Mouse (Mus musculus) MEL-GATA-1-ER (cell line): ENCODE data around the gene Gabarapl2.
A peak's percentile ranks its signal among the peaks of the same experiment; 100 is the strongest.

Experiments
- DNase-seq: peaks from one replicate; pipeline ENCODE4 v3.0.0-alpha.2; 2012; ENCODE audit warnings: low read depth; ENCODE audit errors: extremely low read depth

Gene Gabarapl2

DNA sequence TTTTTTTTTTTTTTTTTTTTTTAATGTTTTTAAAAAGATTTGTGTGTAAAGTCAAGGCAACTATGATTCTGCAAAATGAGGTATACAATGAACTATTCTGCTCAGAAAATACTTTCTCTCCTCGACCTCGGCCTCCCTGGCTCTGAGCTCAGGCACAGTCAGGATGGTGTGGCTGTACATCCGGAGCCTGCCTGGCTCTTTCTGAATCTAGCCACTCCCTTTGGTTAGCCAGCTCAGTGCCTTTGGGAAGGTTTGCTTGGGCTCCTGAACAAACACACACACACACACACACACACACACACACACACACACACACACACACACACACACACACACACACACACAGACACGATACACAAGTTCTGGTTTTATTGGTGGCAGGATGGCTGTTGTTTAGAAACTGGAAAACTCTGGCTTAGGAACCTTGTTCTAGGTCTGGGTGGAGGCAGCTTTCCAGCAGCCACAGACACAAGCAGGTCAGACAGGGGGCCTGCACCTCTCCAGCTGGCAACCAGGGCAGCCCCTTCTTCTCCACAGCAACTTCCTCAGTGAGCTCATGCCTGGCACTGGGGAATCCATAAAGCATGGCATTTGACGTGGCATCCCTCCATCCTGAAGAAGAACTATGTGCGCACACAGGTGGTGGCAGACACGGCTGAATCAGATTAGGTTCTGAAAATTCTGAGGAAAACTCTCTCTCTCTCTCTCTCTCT is 24.5 kb downstream of the Gabarapl2 start:
- DNase-seq: no peak

- DNase-seq: peak; percentile 24
Measured at GRCm38 (mm10) chr8:111967246-111967870, 26.9 kb downstream of the Gabarapl2 start.

- no peak for DNase-seq
Measured at GRCm38 (mm10) chr8:111968541-111968940, 28.0 kb downstream of the Gabarapl2 start.

DNA sequence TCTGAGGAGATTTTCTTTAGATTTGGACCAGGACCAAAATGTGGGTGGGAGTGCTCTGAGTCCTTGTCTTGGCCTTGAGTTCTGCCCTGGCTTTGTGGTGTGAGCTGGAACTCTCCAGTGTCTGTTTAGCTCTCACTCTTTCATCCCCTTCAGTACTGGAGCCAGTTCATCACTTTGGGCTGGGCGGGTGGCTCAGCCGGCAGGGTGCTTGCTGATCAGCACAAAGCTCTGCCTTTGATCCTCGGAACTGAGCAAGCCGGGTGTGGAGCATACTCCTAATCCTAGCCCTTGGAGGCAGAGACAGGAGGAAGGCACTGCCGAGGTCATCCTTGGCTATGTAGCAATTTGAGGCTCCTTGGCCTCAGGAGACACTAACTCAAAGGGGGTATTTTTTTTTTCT is 28.5 kb downstream of the Gabarapl2 start:
- no peak for DNase-seq

DNA sequence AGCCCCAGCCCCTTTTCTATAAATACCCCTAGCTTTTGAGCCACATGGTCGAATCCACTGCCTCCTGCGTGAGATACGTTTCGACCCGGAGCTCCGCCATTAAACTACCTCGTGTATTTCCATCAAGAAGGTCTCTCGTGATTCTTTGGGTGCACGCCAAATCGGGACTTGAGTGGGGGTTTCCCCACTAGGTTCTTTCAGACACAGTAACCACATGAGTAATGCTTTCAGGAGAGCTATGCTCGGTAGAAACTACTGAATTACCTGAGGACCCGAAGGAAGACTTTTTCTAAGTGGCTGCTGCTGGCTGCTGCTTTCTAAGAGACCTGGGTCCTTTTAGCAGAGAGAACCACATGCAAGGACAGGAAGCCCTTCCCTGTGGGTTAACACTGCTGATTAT is 33.6 kb downstream of the Gabarapl2 start:
- DNase-seq: no peak

GRCm38 (mm10) chr8:111975706-111976105 is 35.2 kb downstream of the Gabarapl2 start:
- DNase-seq: no peak

DNA sequence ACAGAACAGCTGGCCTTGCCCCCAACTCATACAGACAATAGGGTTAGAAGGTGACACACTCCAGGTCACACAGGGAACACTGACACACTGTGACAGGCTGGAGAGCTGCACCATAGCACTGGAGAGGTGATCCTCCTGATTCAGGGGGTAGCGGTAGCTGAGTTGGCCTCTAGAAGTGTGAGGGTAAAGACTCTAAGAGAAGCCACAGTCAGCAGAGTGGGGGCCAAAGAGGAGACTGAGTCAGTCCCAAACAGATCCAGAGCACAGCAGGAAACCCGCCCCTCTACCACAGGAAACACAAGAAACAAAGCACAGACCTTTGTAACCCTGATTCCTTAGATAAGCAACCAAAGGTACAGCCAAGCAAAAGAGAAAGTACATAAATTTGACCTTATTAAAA is 35.8 kb downstream of the Gabarapl2 start:
- DNase-seq: no peak

- no peak for DNase-seq
Measured at GRCm38 (mm10) chr8:111978147-111978546, 37.6 kb downstream of the Gabarapl2 start.

DNA sequence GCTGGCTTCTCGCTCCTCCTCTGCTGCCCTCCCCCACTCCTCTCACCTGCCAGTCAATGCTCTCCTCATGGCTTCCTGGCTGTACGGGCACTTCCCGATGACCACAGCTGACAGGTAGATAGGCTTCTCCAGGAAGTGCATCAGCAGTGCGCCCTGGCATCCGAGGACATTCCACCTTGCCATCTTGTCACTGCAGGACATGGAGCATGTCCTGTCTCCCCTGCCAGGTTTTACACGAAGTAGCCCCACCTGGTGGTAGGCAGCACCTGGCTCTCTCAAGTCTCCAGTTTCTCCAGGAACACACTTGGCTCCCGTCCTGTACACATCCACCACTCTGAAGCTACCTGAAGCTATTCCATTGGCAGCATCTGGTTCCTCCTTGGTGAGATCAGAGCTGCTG is 41.6 kb downstream of the Gabarapl2 start:
- DNase-seq: no peak

- DNase-seq: no peak
Measured at GRCm38 (mm10) chr8:111984511-111984910, 44.0 kb downstream of the Gabarapl2 start.

- DNase-seq: peak; percentile 72
Measured at GRCm38 (mm10) chr8:111989911-111990310, 49.4 kb downstream of the Gabarapl2 start.

DNA sequence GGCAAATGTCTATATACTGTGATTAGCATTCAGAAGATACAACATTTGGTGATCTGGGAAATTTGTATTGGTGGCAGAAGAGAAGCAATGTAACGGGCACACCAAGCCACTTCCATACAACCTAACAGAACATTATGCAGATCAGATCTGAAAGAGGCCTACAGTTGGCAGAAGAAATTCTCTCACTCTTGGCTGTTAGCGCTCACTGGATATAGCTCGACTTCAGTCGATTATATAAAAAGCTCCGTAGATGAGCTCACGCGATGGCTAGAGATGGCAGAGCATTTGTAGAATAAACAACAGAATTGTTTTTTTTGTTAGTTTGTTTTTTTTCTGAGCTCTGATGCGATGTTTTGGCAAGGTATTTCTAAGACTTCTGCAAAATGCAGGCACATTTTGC is 50.8 kb downstream of the Gabarapl2 start:
- no peak for DNase-seq

- DNase-seq: peak; percentile 77
Measured at GRCm38 (mm10) chr8:111992013-111992702, 51.7 kb downstream of the Gabarapl2 start, which contains the start of gene Adat1. Gene Adat1, minus strand, starts transcription at chr8:111992302.

- no peak for DNase-seq
Measured at GRCm38 (mm10) chr8:111992703-111993039, 52.2 kb downstream of the Gabarapl2 start.
